Mouse (Mus musculus) midbrain, embryonic 10.5 days (tissue): Measurements from ENCODE around the gene Vmn2r52. TPM values are rescaled to one million over a fixed set of nuclear protein-coding genes. Genes with fewer than 3 reads are reported as not detected.
"Not testable (repeated sequence)": the region's sequence is repeated elsewhere in the genome, so short reads cannot be mapped to it uniquely, and the experiment has no call there.

ENCODE experiments used
- DNase-seq: peaks from one replicate; pipeline ENCODE4 v3.0.0-alpha.2; 2017; ENCODE audit warnings: low spot score
- H3K27ac ChIP-seq: fragments of 300-500 bp; sonication (generic); replicated peaks from 2 replicates; pipeline ENCODE4 v1.5.1; 2016; ENCODE audit warnings: mild to moderate bottlenecking
- H3K27me3 ChIP-seq: fragments of 300-500 bp; sonication (generic); 2 replicates; pipeline ENCODE4 v1.6.1; 2016; ENCODE audit warnings: low read depth, mild to moderate bottlenecking; ENCODE audit not compliant: poor library complexity, severe bottlenecking
- H3K36me3 ChIP-seq: fragments of 300-500 bp; sonication (generic); 2 replicates; pipeline ENCODE4 v1.6.1; 2016; ENCODE audit warnings: mild to moderate bottlenecking, moderate library complexity
- H3K4me1 ChIP-seq: fragments of 300-500 bp; sonication (generic); 2 replicates; pipeline ENCODE4 v1.6.1; 2016
- H3K4me3 ChIP-seq: fragments of 300-500 bp; sonication (generic); 2 replicates; pipeline ENCODE4 v1.5.1; 2016; ENCODE audit warnings: mild to moderate bottlenecking, moderate library complexity
- H3K9me3 ChIP-seq: fragments of 300-500 bp; sonication (generic); replicated peaks from 2 replicates; pipeline ENCODE4 v1.6.1; 2016; ENCODE audit warnings: mild to moderate bottlenecking
- WGBS: fragments of 180-500 bp; shearing (Covaris S2); methylation state at CpG from one replicate; pipeline ENCODE4 v1.1.7; 2016; 5-methylcytosine and 5-hydroxymethylcytosine counted together
- polyA plus RNA-seq: library from polyadenylated mRNA; unstranded; fragments of >200 nt; fragmentation: Nextera tagmentation; extraction: Ambion mirVana; gene quantifications from 2 replicates; pipeline ENCODE4 v1.2.1, GENCODE M21; 2016

Vmn2r52 gene
- not detected in 2 replicates for polyA plus RNA-seq

GRCm38 (mm10) chr7:10176473-10176872 lies at the start of gene Vmn2r52:
TSS of gene Vmn2r52 (minus strand) at chr7:10176573.
- Histone ChIP-seq H3K9me3 (peaks cover 36% of the 10 kb centered on the region; the same call in 1 of the 2 replicates), H3K36me3 (no peaks in the 10 kb centered on the region), H3K27me3 (no peaks in the 10 kb centered on the region), H3K4me1 (no peaks in the 10 kb centered on the region), H3K4me3 (no peak within 1 kb of the TSS), H3K27ac (no peak within 1 kb of the TSS)
- no peak for DNase-seq
- 89% methylated on average over 1 of the region's 1 CpGs for WGBS

- H3K27ac ChIP-seq, H3K27me3 ChIP-seq, H3K36me3 ChIP-seq, DNase-seq, H3K4me3 ChIP-seq, H3K4me1 ChIP-seq: not testable (repeated sequence)
- 64% methylated on average over 1 of the region's 1 CpGs for WGBS
- H3K9me3 ChIP-seq, result peaks cover 31% of the 10 kb centered on the region; the same call in 1 of the 2 replicates
Measured at GRCm38 (mm10) chr7:10105641-10106040, 70.7 kb downstream of the Vmn2r52 start, which contains the start of gene Vmn2r51. TSS of gene Vmn2r51 (minus strand) at chr7:10105741.

Other genes starting within 250 kb of the Vmn2r52 start
- not detected in 2 replicates for gene Vmn2r48, start 223.0 kb downstream of the Vmn2r52 start, polyA plus RNA-seq
- gene Vmn2r49, start 184.3 kb downstream of the Vmn2r52 start, polyA plus RNA-seq, result not detected in 2 replicates
- not detected in 2 replicates for gene Vmn2r50, start 123.3 kb downstream of the Vmn2r52 start, polyA plus RNA-seq
- gene Vmn2r51, start 70.8 kb downstream of the Vmn2r52 start, polyA plus RNA-seq, result not detected in 2 replicates
- gene Vmn1r66, start 101.4 kb upstream of the Vmn2r52 start, polyA plus RNA-seq, result not detected in 2 replicates